Mouse (Mus musculus) kidney, adult 2 months (tissue): ENCODE data around the gene 4931429L15Rik. TPM values are rescaled to one million over a fixed set of nuclear protein-coding genes. Genes with fewer than 3 reads are reported as not detected.
"Not testable (repeated sequence)": the region's sequence is repeated elsewhere in the genome, so short reads cannot be mapped to it uniquely, and the experiment has no call there.

Experiments used
- DNase-seq: peaks from one replicate; pipeline ENCODE4 v3.0.0; 2021
- H3K27ac ChIP-seq: fragments of 200-500 bp; 2 replicates; pipeline ENCODE4 v1.5.1; 2012; ENCODE audit warnings: low read depth, low read length, control low read depth, inconsistent platforms; ENCODE audit not compliant: insufficient read depth
- H3K27me3 ChIP-seq: fragments of 200-500 bp; replicated peaks from 2 replicates; pipeline ENCODE4 v1.6.1; 2012; ENCODE audit warnings: mild to moderate bottlenecking, moderate library complexity, low read length, inconsistent platforms; ENCODE audit not compliant: control insufficient read depth, insufficient read depth
- H3K36me3 ChIP-seq: fragments of 200-500 bp; 2 replicates; pipeline ENCODE4 v1.6.1; 2012; ENCODE audit warnings: mild to moderate bottlenecking, moderate library complexity, low read length, inconsistent platforms; ENCODE audit not compliant: control insufficient read depth, insufficient read depth
- H3K4me1 ChIP-seq: fragments of 200-500 bp; 2 replicates; pipeline ENCODE4 v1.6.1; 2011; ENCODE audit warnings: low read length; ENCODE audit not compliant: control insufficient read depth, insufficient read depth
- H3K4me3 ChIP-seq: fragments of 200-500 bp; 2 replicates; pipeline ENCODE4 v1.5.1; 2011; ENCODE audit warnings: mild to moderate bottlenecking, low read depth, low read length, control low read depth; ENCODE audit not compliant: insufficient read depth
- CTCF ChIP-seq: fragments of 200-500 bp; conservative IDR thresholded peaks from 2 replicates; pipeline ENCODE4 v1.5.1; 2011; ENCODE audit warnings: low read depth, mild to moderate bottlenecking, control low read depth, low read length, moderate library complexity, mixed read lengths; ENCODE audit not compliant: insufficient read depth, insufficient read length
- POLR2A ChIP-seq: fragments of 200-500 bp; IDR thresholded peaks from one replicate; pipeline ENCODE4 v1.6.1; 2011; ENCODE audit warnings: low read depth, low read length, control low read depth
- WGBS: fragments of 180-500 bp; shearing (Covaris S2); methylation state at CpG from one replicate; pipeline ENCODE4 v1.1.7; 2018; 5-methylcytosine and 5-hydroxymethylcytosine counted together
- polyA plus RNA-seq: library from polyadenylated mRNA; depleted of rRNA; stranded (reverse); fragments of >200 nt; gene quantifications from 2 replicates; pipeline ENCODE4 v1.2.3, GENCODE M21; 2012

4931429L15Rik gene
- polyA plus RNA-seq, 1 experiment: not detected

DNA sequence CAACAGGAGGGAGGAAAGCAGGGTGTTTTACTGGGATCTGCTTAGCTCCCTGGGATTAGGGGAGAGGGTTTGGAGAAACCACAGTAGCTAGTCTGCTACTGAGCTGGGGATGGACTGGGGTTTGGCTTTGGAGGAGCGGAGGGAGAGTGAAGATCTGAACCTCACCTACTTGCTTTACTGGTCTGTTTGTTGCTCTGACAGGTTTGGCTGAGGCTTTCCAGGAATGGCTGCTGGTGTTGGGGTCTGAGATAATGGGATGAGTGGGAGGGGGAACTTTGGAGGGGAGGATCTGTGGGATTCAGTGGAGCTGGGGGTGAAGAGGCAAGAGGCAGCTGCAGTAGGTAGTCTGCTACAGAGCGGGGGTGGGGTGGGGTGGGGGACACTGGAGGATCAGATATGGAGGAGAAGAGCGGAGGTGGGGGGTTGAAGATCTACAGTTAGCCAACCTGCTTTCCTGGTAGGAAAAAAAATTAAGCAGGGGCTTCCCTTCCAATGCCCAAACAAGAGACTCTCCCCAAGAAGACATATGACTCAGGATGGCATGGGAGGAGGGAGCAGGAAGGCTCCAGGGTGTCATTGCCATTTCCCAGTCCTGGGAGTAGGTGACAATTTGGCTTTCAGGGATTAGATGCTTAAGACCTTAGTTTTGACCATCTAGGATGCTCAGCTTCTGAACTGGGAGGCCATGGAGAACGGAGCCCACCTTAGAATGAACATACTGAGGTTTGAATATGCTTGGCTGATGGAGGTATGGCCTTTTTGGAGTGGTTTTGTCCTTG is 26.3 kb upstream of the 4931429L15Rik start:
- WGBS: 93% methylated on average over 4 of the region's 4 CpGs
- no peak overlapping the region for H3K4me3 ChIP-seq
- TF ChIP-seq POLR2A (no peak), CTCF (no peak)
- H3K36me3 ChIP-seq: no peaks in the 10 kb centered on the region
- no peaks in the 10 kb centered on the region for H3K27me3 ChIP-seq
- H3K4me1 ChIP-seq: no peaks in the 10 kb centered on the region
- DNase-seq: no peak
- no peak overlapping the region for H3K27ac ChIP-seq

DNA sequence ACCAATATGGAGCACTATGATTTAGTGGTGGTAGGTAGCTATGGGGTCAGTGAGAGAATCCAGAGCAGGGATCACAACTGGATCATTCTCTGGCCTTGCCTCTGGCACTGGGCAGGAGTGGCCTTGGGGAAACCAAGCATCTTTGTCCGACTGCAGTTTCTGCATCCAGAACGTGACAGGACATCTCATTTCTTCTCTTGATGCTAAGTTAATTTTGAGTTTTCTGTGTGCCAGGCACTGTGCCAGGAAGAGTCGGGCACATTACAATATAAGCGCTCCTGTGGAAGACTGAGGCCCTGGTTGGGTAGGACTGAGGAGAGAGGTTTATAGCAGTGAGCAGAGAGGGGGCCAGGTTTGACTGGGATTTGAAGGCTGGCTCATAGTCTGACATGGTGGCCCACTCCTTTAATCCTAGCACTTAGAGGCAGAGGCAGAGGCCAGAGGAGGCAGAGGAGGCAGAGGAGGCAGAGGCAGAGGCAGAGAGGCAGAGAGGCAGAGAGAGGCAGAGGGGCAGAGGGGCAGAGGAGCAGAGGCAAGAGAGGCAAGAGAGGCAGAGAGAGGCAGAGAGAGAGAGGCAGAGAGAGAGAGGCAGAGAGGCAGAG is 19.4 kb upstream of the 4931429L15Rik start:
- Histone ChIP-seq H3K27me3 (no peaks in the 10 kb centered on the region), H3K4me1 (no peaks in the 10 kb centered on the region), H3K27ac (no peak overlapping the region), H3K4me3 (no peak overlapping the region), H3K36me3 (no peaks in the 10 kb centered on the region)
- WGBS: 83% methylated on average over 4 of the region's 4 CpGs
- DNase-seq: no peak
- TF ChIP-seq CTCF: no peak
- no peak for TF ChIP-seq POLR2A

DNA sequence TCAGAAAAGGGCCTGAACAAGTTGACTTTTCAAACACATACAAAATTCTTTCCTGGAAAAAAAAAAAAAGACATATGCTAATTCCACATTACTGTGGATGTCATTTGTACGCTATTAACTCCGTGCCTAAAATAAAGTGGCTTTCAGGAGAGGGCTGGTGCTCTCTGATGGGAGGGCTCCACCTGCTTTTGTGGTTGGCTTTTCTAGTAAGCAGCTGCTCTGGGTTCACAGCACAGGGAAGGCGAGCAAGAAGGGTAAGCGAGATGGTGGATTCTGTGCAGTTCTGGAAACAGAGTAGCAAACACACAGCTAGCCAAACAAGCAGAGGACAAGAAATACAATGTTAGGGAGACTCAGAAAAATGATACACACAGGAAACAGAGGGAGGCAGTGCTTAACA is 18.6 kb upstream of the 4931429L15Rik start:
- Histone ChIP-seq H3K27me3 (no peaks in the 10 kb centered on the region), H3K36me3 (no peaks in the 10 kb centered on the region), H3K27ac (no peak overlapping the region), H3K4me3 (no peak overlapping the region), H3K4me1 (no peaks in the 10 kb centered on the region)
- TF ChIP-seq POLR2A: no peak
- TF ChIP-seq CTCF: no peak
- 53% methylated on average over 4 of the region's 4 CpGs for WGBS
- DNase-seq: no peak

DNA sequence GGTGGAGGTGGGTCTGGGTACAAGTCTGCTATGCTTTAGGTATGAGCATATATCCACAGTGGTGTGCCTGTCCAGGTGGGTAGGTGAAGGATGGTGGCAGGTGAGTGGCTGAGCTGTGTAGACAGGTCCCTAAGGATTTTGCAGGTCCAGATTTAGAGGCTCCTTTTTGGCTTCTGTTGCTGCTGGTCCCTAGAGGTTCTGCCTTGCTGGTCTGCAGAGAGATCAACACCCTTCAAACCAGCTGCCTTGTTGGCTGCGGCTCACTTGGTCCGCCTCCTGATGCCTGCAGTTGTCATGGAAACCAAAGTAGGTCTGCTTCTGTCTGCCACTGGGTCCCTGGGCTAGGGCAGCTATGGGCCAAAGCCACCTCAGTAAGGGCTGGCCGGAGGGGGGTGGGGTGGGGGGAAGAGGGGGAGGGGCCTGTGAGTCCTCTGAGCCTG is 18.1 kb upstream of the 4931429L15Rik start:
- no peak for DNase-seq
- Histone ChIP-seq H3K27me3 (no peaks in the 10 kb centered on the region), H3K4me3 (no peak overlapping the region), H3K36me3 (no peaks in the 10 kb centered on the region), H3K4me1 (no peaks in the 10 kb centered on the region), H3K27ac (no peak overlapping the region)
- TF ChIP-seq CTCF: no peak
- TF ChIP-seq POLR2A: no peak
- 13% methylated on average over 3 of the region's 3 CpGs for WGBS

DNA sequence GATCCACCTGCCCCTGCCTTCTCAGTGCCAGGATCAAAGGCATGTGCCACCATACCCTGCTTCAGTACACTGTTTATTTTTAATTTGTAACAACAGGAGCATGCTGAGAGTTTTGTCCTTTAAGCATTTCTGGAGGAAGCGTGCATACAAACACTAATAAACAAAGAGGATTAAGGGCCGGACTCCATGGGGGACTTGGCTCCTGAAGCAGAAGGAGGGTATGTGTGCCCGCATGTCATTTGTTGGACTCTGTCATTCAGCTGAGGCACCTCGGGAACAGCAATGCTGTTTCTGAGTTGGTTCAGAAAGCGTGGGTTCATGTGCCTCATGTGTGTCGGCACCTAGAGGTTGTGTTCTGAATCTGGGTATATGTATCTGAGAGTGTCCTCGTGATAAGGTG is 17.5 kb upstream of the 4931429L15Rik start:
- no peaks in the 10 kb centered on the region for H3K27me3 ChIP-seq
- H3K27ac ChIP-seq: no peak overlapping the region
- no peaks in the 10 kb centered on the region for H3K36me3 ChIP-seq
- H3K4me3 ChIP-seq: no peak overlapping the region
- TF ChIP-seq POLR2A: no peak
- no peak for TF ChIP-seq CTCF
- DNase-seq: no peak
- WGBS: 78% methylated on average over 7 of the region's 7 CpGs
- H3K4me1 ChIP-seq: no peaks in the 10 kb centered on the region

DNA sequence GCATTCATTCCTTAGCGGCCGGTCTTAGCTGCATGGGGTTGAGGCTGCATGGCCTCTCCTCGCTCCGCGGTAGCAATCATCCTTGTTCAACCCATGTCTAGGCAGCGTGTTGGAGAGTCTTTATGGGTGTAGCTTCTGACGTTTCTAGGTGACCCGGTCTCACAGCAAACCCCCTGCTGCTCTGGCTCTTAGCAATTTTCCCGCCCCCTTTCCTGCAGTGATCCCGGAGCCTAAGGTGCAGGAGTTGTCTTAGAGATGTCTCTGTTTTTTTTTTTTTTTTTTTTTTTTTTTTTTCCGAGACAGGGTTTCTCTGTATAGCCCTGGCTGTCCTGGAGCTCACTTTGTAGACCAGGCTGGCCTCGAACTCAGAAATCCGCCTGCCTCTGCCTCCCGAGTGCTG is 16.5 kb upstream of the 4931429L15Rik start:
- not testable (repeated sequence) for DNase-seq, H3K4me3 ChIP-seq, H3K27me3 ChIP-seq, H3K27ac ChIP-seq, H3K4me1 ChIP-seq, H3K36me3 ChIP-seq
- WGBS: 78% methylated on average over 13 of the region's 14 CpGs

DNA sequence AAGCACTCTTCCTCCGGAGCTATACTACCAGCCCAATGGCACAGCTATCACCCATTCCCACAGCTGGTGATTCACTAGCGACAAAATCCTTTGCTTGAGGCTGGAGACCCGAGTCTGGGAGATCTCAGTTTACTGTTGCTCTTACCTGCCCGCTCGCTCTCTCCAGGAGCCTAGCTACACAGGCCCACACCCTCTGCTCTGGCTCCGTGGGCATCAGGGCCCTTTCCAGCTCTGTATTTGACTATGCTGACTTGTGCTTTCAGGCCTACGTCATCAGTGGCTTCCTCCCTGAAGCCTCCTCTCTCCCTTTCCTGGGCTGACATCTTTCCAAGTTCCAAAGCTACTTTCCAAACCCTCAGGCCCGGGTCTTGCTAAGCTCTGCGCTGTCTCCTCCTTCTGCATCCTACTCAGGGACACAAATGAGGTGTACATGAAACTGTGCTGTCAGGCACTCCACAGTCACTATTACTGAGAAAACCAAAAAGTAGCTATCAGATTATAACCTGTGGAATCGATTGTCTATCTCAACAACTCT is 15.7 kb upstream of the 4931429L15Rik start:
- TF ChIP-seq CTCF: no peak
- no peak for TF ChIP-seq POLR2A
- WGBS: 79% methylated on average over 10 of the region's 10 CpGs
- no peak for DNase-seq

More for the DNA sequence above, 15.7 kb upstream of the 4931429L15Rik start:
- no peak overlapping the region for H3K27ac ChIP-seq
- no peaks in the 10 kb centered on the region for H3K36me3 ChIP-seq
- H3K4me1 ChIP-seq: no peaks in the 10 kb centered on the region
- no peak overlapping the region for H3K4me3 ChIP-seq
- no peaks in the 10 kb centered on the region for H3K27me3 ChIP-seq
